Mouse (Mus musculus): ENCODE results near the gene Abca8b. TPM values are rescaled to one million over a fixed set of nuclear protein-coding genes. Genes with fewer than 3 reads are reported as not detected.
"Not testable (repeated sequence)": the region's sequence is repeated elsewhere in the genome, so short reads cannot be mapped to it uniquely, and the experiment has no call there.

The Abca8b gene
- polyA plus RNA-seq, 1 experiment = not detected

DNA sequence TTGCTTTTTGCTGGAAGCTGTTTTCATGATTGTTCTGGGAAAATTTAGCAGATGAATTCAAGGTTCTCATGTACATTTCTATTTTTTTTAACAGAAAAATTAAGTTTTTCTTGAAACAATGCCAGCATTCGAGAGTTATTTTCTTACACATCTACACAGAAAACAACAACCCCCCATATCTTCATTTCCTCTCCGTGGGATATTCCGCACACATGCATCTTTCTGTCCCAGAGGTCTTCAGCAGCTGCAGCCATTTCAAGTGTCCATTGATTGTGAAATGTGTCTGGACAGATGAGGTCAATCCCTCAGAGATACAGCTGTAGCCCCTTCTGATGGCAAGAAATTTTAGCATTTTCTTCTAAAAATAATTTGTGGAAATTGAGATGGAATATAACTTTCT lies 73.4 kb downstream of the Abca8b start:
- Histone ChIP-seq H3K4me1 (ENCODE audit: control insufficient read depth) (no peaks in the 10 kb centered on the region), H3K27me3 (ENCODE audit: control insufficient read depth) (no peaks in the 10 kb centered on the region), H3K9me3 (ENCODE audit: control insufficient read depth, low read length) (peaks cover 3% of the 10 kb centered on the region; the same call in 1 of the 2 replicates), H3K4me3 (replicated peaks) (no peak overlapping the region), H3K36me3 (ENCODE audit: control insufficient read depth) (no peaks in the 10 kb centered on the region)
- no peak for TF ChIP-seq GATA1 (IDR thresholded peaks at IDR 0.05; ENCODE audit: low read length)
- no peak for TF ChIP-seq TAL1 (IDR thresholded peaks at IDR 0.05; ENCODE audit: low read length)

DNA sequence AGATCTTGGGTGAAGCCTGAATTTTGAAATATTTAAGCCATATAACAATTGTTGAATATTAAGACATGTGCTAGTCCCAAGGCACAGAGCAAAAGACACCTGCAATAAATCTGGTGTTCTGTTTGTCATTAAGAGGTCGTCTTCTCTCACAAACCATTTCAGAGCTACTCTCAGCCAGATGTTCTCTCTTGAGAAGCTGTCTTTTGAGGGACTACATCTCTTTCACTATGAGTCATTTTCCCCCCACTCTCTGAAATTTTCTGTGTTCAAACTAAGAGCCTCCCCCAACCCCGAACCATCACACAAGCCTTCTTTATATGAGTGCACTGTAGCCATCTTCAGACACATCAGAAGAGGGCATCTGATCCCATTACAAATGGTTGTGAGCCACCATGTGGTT lies 76.2 kb downstream of the Abca8b start:
- Histone ChIP-seq H3K36me3 (ENCODE audit: control insufficient read depth) (no peaks in the 10 kb centered on the region), H3K27me3 (ENCODE audit: control insufficient read depth) (no peaks in the 10 kb centered on the region), H3K4me3 (replicated peaks) (no peak overlapping the region), H3K9me3 (ENCODE audit: control insufficient read depth, low read length) (peaks cover 5% of the 10 kb centered on the region; the same call in 1 of the 2 replicates), H3K4me1 (ENCODE audit: control insufficient read depth) (no peaks in the 10 kb centered on the region)
- TF ChIP-seq GATA1 (IDR thresholded peaks at IDR 0.05; ENCODE audit: low read length) = no peak
- TF ChIP-seq TAL1 (IDR thresholded peaks at IDR 0.05; ENCODE audit: low read length) = no peak

GRCm38 (mm10) chr11:109916654-109917053 lies 79.0 kb downstream of the Abca8b start:
- H3K4me3 ChIP-seq (replicated peaks) = no peak overlapping the region
- H3K27me3 ChIP-seq (ENCODE audit: control insufficient read depth) = no peaks in the 10 kb centered on the region
- no peaks in the 10 kb centered on the region for H3K4me1 ChIP-seq (ENCODE audit: control insufficient read depth)
- no peaks in the 10 kb centered on the region for H3K36me3 ChIP-seq (ENCODE audit: control insufficient read depth)
- no peak for TF ChIP-seq TAL1 (IDR thresholded peaks at IDR 0.05; ENCODE audit: low read length)
- TF ChIP-seq GATA1 (IDR thresholded peaks at IDR 0.05; ENCODE audit: low read length) = no peak
- peaks cover 2% of the 10 kb centered on the region; the same call in 1 of the 2 replicates for H3K9me3 ChIP-seq (ENCODE audit: control insufficient read depth, low read length)

DNA sequence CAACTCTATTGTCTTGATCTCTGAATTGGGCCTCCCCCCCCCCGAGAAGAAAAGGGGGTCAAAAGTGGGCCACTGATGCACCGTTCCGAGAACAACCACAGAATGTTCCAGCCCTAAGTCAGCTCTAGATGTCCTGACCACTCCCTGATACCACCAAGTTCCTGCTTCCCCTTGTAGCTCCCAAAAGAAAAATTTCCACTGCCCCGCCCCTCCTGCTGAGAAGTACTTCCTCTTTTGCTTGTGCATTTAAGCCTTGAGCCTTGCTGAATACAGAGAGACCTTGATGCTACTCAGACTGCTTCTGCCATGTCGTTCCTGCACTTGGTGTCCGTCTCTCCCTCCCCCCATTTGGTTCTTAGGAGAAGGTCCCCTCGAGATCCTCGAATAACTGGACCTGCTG lies 82.5 kb downstream of the Abca8b start:
- not testable (repeated sequence) for H3K36me3 ChIP-seq (ENCODE audit: control insufficient read depth); H3K27me3 ChIP-seq (ENCODE audit: control insufficient read depth); H3K4me1 ChIP-seq (ENCODE audit: control insufficient read depth); H3K9me3 ChIP-seq (ENCODE audit: control insufficient read depth, low read length); H3K4me3 ChIP-seq (replicated peaks)

DNA sequence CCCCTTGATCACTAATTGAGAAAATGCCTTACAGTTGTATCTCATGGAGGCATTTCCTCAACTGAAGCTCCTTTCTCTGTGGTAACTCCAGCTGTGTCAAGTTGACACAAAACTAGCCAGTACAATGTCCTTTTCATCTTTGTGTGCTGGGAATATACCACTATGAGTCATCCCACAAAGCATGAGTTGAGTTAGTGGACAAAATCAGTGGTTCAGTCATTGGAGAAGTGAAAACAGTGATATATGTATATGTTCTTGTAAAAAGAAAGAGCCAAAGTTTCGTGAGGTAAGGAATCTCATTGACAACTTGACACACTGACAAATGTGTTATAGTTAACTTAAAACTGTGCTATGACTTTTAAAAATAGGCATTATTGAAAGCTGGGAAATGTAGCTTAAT lies 83.5 kb downstream of the Abca8b start:
- H3K36me3 ChIP-seq (ENCODE audit: control insufficient read depth); H3K4me3 ChIP-seq (replicated peaks); H3K9me3 ChIP-seq (ENCODE audit: control insufficient read depth, low read length); H3K27me3 ChIP-seq (ENCODE audit: control insufficient read depth); H3K4me1 ChIP-seq (ENCODE audit: control insufficient read depth): not testable (repeated sequence)

DNA sequence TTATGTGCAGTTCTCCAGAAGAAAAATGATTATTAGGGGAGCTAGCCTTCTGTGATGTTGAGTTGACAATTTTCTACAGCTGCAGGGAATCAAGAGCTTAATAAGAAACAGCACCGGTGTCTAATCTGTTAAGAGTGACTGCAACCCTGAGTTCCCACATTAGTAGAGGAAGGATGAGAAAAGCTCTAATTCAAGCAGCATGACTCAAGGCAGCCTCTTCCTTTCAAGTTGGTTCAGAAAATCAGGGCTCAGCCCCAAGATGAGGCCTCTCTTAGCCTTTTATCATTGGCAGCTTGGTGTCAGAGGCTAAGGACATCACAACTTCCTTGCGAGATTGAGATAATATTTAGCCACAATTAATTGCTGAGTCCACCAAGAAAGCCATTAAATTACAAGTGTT lies 85.8 kb downstream of the Abca8b start:
- no peaks in the 10 kb centered on the region for H3K36me3 ChIP-seq (ENCODE audit: control insufficient read depth)
- no peak for TF ChIP-seq GATA1 (IDR thresholded peaks at IDR 0.05; ENCODE audit: low read length)
- no peaks in the 10 kb centered on the region for H3K4me1 ChIP-seq (ENCODE audit: control insufficient read depth)
- H3K4me3 ChIP-seq (replicated peaks) = no peak overlapping the region
- H3K9me3 ChIP-seq (ENCODE audit: control insufficient read depth, low read length) = peaks cover 6% of the 10 kb centered on the region
- H3K27me3 ChIP-seq (ENCODE audit: control insufficient read depth) = no peaks in the 10 kb centered on the region

DNA sequence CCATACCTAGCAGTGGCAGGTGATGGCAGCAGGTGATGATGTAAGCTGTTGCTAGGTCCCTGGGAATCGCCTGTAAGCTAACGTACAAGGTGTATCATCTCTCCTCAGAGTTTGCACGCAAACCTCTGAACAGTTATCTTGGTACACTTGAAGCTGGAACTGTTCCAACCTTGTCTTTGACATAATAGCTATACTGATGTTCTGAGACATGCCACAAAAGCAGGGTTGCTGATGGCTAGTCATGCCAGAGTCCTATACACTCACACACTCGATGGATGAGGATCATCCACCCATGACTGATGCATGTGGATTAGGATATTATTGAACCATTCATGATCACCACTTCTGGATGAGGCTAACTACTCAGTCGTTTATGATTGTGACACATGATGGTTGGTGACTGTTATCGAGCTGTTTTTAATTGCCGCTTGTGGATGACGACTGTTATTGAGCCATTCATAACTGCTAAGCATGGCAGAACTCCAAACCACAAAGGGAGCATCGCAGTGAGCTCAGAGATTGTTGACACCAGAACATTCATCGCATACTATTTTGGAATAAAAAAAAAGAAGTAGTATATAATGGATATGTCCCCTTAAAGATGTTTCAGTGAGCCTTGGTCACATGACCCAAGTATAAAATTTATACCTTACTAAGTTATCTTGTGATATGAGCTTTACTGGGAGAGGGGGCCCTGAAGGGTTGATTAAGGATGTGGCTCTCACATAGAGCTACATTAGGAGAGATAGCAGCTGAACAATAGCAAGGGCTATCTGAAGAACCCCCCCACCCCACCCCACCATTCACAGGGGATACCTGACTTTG lies 87.2 kb downstream of the Abca8b start:
- peaks cover 6% of the 10 kb centered on the region for H3K9me3 ChIP-seq (ENCODE audit: control insufficient read depth, low read length)
- H3K36me3 ChIP-seq (ENCODE audit: control insufficient read depth) = no peaks in the 10 kb centered on the region
- H3K4me3 ChIP-seq (replicated peaks) = no peak overlapping the region
- no peaks in the 10 kb centered on the region for H3K4me1 ChIP-seq (ENCODE audit: control insufficient read depth)
- H3K27me3 ChIP-seq (ENCODE audit: control insufficient read depth) = no peaks in the 10 kb centered on the region
- no peak for TF ChIP-seq TAL1 (IDR thresholded peaks at IDR 0.05; ENCODE audit: low read length)
- TF ChIP-seq GATA1 (IDR thresholded peaks at IDR 0.05; ENCODE audit: low read length) = no peak

- Histone ChIP-seq H3K36me3 (ENCODE audit: control insufficient read depth) (no peaks in the 10 kb centered on the region), H3K27me3 (ENCODE audit: control insufficient read depth) (no peaks in the 10 kb centered on the region), H3K4me1 (ENCODE audit: control insufficient read depth) (no peaks in the 10 kb centered on the region), H3K9me3 (ENCODE audit: control insufficient read depth, low read length) (peaks cover 6% of the 10 kb centered on the region), H3K4me3 (replicated peaks) (no peak overlapping the region)
- TF ChIP-seq GATA1 (IDR thresholded peaks at IDR 0.05; ENCODE audit: low read length) (no peak), TAL1 (IDR thresholded peaks at IDR 0.05; ENCODE audit: low read length) (no peak)
Measured at GRCm38 (mm10) chr11:109907508-109907907, 88.1 kb downstream of the Abca8b start.

DNA sequence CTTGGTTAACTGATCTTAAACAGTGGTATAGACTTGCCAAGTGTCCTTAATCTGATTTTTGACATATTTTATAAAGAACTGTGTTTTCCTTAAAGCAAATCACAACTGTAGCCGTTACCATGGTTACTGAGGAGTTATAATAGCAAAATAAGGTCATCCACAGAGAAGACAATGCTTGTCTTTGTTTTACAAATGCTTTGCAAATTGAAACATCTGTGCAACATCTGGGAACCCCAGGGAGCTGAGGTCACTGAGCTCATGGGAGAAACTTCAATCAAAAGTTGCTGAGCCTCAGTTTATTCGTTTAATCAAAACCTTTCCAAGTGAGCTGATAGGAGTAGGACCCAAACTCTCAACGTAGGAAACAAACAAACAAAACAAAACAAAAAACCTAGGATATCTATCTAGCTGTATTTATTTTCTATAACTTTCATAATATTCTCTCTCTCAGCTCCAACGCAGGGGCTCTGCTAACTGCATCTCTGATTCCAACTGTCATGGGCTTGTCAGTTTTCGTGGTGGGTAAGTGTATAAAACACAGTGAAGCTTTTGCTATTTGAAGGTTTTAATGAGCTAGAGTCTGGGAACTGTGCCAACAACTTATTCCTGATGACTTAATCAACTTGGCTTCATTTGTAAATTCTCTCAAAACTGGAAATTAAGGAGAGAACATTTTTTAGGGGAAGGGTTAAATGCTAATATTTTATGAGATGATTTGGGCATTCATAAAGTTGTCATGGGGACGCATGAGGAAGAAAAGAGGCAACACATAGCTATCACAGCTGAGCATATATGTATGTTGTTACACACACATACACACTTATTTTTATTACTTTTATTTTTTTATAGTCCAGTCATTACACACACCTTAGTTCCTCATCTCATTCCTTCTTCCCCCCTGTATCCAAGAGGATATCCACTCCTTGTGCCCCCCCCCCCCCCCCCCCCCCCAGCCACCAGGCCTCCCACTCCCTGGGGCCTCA lies 92.7 kb downstream of the Abca8b start:
- H3K9me3 ChIP-seq (ENCODE audit: control insufficient read depth, low read length) = 0 out of 2 replicates have a peak, but pooled peaks cover 2% of the 10 kb centered on the region
- no peak overlapping the region for H3K4me3 ChIP-seq (replicated peaks)
- TF ChIP-seq TAL1 (IDR thresholded peaks at IDR 0.05; ENCODE audit: low read length) = no peak
- no peak for TF ChIP-seq GATA1 (IDR thresholded peaks at IDR 0.05; ENCODE audit: low read length)
- no peaks in the 10 kb centered on the region for H3K4me1 ChIP-seq (ENCODE audit: control insufficient read depth)
- no peaks in the 10 kb centered on the region for H3K36me3 ChIP-seq (ENCODE audit: control insufficient read depth)
- H3K27me3 ChIP-seq (ENCODE audit: control insufficient read depth) = no peaks in the 10 kb centered on the region

Data from erythroblast, embryonic 14.5 days (primary cell).